Mouse (Mus musculus): ENCODE results near the gene Cntnap2. TPM values are rescaled to one million over a fixed set of nuclear protein-coding genes. Genes with fewer than 3 reads are reported as not detected.

The Cntnap2 gene
- total RNA-seq, 2 experiments from 2014 or later, result 122 to 124 TPM

DNA sequence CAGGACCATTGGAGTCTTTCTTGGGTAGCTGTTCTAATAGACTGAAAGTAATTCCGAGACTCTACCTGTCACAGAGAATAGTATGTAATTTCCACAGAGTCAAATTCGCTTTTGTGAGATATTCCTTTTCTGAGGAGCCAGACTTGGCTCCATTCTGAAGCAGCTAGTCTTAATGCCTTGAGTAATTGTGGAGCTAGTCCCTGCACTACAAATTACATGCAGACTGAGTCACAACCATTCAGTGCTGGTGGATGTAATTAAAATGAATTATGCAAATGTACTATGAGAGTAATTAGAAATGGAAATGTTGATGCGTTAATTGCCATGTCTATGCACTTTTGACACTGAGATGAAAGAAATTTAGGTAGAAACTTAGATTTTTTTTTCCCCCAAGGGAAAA is 1553.7 kb downstream of the Cntnap2 start:
- DNase-seq (ENCODE audit: low spot score in 2 of 2), result no peak

DNA sequence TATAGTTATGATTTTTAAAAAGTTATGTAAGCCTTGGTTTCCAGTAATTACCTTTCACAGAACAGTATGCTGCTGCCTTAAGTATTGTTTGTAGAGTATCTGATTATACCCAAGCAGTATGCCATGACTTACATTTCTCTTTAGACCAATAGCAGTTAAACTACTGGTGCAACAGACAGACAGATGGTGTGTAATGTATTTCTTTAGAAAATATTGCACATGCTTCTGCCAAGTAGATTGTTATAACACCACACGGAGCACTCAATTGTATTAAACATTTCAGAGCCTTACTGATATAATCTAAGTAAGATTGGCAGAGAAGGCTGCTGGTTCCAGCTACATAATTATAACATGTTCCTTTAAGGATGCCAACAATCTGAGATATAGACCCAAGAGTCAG is 1609.9 kb downstream of the Cntnap2 start:
- DNase-seq (ENCODE audit: low spot score in 2 of 2), result no peak

DNA sequence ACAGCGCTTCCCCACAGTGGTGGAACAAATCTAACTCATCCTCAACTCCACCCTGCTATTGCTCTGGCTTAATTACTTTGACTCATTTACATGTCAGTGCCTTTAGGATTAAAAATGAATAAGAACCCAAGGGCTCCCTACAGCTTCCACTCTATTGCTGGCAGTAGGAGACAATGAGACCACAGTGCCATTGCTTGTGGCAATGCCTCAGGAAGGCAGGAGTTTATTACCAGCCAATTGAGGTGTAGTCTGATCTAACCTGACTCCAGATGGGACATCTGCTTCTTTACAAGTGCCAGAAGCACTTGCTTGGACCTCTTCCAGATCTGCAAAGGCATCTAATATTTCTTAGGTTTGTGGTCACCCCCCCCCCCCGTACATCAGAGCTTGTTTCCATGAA is 1615.9 kb downstream of the Cntnap2 start:
- DNase-seq (ENCODE audit: low spot score in 2 of 2), result no peak

DNA sequence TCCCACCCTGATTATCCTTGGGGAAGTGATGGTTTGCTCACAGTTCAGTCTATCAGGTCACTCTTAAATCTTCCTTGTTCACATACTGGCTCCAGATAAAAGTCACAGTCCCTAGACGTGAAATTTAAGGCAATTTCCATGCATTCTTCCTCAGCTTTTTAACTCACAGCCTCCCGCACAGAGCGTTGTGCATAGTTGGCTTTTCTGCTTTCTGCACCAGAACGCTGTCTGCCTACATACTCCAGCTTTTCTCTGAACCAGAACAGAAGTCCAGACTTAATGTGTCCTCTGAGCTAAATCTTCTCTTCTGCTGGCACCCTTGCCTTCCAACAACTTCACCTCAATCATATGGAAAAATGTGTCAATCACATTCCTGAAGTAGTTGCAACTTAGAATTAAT is 1616.5 kb downstream of the Cntnap2 start:
- no peak for DNase-seq (ENCODE audit: low spot score in 2 of 2)

DNA sequence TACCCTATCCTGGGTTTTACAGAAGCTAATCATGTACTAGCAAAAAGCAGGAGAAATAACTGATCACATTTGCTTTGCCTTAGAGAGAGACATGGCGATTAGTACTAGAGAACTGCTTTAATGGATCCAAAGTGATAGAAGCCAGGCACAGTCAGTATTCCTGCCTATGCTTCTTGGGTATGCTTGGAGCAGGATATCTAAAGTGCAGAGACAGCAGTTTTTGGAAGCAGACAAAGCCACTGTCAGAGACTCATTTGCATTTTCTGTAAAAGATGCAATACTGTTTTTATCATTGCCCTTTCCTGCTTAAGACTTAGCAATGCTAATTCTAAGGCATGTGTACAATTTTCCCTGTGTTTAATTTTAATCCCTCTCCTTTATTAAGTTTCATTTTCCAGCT is 1637.0 kb downstream of the Cntnap2 start:
- no peak for DNase-seq (ENCODE audit: low spot score in 2 of 2)

DNA sequence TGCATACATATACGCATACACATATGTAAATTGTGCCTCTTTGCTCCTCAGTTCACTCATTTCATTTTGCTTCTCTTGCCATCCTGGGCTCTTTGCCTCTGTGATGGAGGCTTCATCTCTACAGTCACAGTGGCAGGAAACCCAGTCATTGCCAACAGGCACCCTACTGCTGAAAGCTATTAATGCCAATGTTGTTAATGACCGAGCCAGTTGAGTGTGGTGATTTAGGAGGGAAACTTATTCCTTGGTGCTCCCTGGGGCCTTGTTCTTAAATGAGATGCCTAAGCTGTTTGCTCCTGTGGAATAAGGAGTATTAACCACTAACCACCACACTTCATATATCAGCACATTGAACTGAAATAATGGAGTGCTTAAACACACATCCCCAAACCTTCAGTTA is 1640.2 kb downstream of the Cntnap2 start:
- DNase-seq (ENCODE audit: low spot score in 2 of 2), result no peak

DNA sequence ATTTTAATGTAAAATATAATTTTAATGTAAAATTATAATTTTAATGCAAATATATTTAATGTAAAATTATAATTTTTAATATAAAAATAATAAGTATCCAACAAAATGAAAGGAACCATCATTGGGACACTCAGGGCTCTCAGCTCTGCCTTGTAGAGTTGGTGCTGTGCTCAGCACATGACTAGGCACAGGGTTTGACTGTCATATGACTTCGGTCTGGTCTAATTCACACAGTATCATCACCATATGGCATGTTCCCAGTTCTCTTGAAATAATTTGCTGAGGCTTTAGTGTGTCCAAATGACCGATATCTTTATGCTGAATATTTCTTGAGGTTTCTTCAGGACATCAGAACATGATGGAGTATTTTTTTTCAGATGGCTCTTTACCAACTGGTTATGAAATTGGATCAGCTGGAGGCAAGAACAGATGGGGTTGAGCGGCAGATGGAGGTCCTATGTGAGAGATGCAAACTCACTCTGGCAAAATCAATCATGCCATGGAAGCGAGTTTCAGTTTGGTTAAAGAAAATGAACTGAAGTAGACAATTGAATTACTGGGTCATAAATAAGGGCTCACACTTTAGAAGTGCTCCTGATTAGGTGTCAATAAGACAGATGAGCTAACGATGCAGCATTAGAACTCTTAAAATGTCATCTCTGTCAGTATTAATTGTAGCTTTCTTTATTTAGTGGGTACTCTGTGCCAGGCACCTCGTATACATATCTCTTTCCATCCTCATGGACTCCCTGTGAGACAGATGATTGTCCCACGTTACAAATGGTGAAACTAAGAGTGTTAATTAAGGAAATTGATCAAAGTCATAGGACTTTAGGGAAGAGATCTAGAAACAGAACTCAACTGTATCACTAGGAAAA is 1645.4 kb downstream of the Cntnap2 start:
- peak; percentile 39 to 44 for DNase-seq (ENCODE audit: low spot score in 2 of 2)

DNA sequence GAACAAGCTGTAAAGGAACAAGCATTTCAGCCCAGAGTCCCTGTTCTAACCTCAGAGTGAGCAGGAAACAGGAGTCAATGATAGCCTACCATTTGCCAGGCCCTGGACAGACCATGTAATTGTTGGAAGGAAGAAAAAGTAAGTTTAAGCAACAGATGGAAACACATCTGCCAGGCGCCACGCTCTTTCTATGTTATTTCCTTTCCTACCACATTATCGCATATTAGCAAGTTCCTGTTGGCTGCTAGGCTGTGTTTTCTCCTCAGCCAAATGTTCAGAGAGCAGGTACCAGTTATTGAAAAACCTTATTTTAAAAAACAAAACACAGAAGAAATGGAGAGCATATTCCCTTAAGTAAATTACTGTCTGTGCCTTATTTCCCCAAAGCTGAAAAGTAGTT is 1646.8 kb downstream of the Cntnap2 start:
- DNase-seq (ENCODE audit: low spot score in 2 of 2), result peak in 1 of 2 experiments; percentile 16

DNA sequence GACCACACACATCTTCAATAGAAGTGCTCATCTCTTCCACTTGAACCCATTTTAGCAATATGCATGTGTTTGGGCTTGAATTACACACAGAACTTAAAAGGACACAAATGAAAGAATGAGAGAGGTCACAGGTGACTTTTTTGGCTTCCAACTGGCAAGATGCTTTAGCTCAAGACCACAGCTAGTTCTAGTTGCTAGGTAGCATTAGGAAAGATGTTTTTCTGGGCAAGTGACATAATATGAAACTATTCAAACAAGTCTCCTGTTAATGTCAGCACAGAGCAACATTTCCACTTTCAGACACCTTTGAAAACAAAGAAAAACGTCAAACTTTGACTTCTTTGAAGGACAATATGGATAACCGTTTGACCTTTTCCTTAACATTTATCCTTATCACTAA is 1657.4 kb downstream of the Cntnap2 start:
- DNase-seq (ENCODE audit: low spot score in 2 of 2), result no peak

DNA sequence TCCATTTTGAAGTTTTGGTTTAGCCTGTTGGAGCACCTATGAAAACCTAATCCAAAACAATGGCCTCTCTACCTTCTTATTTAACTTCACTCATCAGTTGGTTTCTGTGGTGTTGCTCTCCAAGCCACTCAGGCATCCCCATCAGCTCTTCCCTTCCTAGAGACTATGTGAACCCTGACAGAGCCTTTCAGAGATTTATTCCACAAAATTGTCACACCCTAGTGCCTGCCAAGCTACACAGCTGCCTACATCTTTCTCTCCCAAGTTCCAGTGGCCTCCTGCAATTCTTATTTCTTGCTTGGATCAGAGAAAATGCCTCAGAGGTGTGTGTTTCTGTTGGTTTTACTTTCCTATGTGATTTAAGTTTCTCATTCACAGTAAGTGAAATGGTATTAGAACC is 1674.6 kb downstream of the Cntnap2 start:
- DNase-seq (ENCODE audit: low spot score in 2 of 2), result no peak

DNA sequence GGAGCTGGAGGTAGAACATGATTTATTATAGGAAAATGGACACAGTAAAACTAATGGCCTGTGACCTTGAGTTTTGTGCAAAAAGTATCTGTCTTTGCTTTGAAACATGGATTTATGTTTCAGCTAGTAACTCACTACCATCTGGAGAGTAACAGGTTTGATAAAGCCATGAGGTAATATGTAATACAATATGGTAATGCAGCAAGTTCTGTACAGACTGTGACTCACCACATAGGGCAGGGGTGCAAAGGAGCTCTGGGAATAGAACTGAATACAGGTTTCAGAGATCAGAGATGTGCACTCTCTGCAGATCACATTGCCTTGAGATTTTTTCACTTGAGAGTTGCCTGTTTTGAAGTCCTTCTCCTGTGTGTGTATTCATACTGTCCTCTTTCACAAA is 1689.3 kb downstream of the Cntnap2 start:
- no peak for DNase-seq (ENCODE audit: low spot score in 2 of 2)

DNA sequence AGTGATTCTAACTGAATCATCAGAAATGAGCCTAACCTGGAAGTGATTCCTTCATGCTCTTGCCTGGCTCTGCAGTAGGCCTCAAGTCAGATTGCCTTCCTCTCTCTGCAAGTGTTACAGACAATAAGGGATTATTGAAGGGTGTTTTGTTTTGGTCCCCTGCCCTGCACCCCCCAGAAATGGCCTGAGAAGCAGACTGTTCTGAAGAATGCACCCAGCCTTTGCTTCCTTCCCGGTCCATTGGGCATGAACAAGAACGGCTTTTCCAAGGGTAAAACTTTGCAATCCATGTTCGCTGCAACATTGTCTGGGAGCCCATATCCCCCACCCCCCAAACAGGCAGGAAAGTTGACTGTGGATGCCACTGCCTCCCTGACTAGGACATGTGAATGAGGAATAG is 1704.3 kb downstream of the Cntnap2 start:
- no peak for DNase-seq (ENCODE audit: low spot score in 2 of 2)

DNA sequence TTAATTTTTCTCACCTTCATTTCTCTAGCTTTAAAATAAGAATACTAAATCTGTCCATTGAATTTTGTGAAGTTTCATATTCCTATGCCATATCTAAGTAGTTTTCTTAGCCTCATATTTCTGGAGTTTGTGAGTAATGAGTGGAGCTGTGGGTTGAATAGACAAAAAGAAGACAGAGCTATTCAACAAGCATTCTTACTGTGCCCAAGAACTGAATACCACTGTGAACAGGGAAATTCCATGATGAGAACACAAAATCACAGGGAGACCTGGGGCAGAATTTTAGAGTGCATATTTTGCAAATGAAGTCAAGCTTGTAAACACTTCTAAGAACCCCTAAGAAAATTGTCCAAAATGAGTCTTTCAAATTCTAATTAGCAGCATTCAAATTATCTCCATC is 1715.4 kb downstream of the Cntnap2 start:
- no peak for DNase-seq (ENCODE audit: low spot score in 2 of 2)

DNA sequence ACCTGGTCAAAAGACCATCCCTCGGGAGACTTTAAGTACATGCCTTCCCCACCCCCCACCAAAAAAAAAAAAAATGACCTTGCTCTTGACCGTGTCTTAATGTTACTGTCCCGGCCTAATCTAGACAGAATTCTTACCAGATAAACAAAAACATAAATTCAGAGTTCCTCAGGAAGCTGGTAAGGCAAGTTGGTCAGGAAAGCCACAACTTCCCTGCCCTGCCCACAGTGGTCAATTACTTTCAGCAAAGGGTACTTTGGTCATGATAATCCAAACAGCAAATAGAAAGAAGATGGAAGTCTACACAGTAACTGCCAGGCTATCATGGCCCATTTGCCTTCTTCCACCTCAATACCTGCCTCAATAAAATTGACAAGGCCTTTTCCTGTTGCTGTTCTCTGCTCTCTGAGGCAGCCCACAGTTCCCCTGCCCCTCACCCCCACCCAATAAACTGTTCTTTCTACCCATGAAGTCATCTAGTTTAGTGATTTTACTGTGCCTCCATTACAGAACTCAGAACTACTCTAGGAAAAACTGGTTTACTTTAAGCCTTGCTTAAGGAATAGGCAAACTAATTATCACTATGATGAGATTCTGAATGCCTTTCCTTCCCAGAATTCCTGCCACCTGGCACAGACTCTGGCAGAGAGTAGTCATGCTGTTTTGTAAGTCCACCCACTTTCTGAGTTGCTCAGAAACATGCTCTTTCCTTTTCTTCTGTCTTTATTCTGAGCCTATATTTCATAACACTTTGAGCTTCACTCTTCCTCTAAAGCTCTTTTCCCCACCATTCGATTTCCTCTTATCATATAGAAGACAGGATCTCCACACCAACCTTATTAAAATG is 1743.3 kb downstream of the Cntnap2 start:
- no peak for DNase-seq (ENCODE audit: low spot score in 2 of 2)

DNA sequence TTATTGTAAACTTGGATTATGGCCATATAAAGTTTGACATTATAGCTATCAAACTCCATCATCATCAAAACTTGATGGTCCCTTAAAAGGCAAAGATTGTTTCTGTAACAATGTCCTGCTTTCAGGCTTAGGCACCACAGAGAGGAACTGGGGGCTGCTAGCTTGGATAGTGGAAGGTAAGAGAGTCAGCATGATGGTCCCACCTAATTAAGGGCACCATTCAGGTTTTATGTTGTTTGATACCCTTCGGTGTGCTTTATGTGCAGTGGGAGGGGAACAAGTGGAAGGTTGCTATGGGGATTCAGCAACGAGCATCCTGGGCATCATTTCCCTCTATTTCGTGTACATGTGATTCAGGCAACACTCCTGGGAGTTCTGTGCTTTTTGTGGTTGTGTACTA is 1797.5 kb downstream of the Cntnap2 start:
- no peak for DNase-seq (ENCODE audit: low spot score in 2 of 2)

DNA sequence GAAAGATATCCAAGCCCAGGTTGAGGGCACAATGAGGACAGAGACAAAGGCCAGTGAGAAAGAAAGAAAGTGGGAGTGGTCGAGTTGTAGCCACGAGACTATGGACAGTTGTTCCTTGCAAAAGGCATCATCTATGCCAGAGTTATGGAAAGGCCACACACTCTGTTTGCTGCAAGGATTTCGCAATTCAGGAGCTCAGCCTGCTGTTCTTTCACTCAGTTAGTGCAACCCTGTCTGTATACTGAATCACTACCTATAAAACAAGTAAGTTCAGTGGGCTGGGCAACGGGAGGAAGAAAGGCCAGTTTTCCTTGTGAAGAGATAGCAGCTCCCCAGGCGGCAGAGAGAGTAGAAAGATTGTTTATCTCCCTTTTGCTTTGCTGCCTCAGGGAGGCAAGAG is 1801.9 kb downstream of the Cntnap2 start:
- no peak for DNase-seq (ENCODE audit: low spot score in 2 of 2)

DNA sequence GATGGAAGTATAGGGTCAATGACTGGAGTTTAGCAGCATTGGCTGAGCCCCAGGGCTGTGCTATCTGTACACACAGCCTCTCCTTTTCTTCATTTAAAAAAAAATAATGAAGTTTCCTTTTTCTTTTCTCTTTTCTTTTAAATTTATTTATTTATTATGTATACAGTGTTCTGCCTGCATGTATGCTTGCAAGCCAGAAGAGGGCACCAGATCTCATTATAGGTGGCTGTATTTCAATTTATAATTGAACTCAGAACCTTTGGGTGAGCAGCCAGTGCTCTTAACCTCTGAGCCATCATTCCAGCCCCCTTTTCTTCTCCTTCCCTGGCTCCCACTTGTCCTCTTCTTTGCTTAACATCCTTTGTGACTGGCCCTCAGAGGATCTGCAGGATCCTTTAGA is 1807.2 kb downstream of the Cntnap2 start:
- no peak for DNase-seq (ENCODE audit: low spot score in 2 of 2)

DNA sequence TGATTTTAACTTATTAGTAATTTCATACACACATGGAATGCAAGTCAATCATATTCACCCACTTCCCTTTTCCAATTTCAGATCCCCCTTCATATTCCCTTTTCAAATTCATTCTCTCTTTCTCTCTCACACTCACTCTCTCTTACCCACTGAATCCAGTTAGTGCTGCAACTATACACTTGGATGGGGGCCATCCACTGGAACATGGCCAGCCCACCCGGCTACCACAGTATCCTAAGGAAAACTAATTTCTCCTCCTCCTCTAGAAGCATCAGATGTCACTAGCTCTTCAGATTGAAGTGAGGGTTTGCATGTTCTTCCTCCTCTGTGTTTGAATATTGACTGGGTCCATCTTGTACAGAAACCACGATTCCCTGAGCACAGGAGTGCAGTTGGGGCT is 1827.1 kb downstream of the Cntnap2 start:
- no peak for DNase-seq (ENCODE audit: low spot score in 2 of 2)

DNA sequence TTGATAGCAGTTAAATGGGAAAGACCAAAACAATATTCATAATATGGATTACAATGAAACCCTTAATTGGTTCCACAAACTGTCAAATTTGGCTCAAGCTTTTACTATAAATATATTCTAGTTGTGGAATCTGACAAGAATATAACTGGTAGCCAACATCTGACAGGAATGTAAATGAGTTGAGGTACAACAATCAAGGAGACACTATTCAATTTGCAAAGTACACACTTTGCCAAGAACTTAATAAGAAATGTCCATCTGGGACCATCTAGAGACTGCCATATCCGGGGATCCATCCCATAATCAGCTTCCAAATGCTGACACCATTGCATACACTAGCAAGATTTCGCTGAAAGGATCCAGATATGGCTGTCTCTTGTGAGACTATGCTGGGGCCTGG is 1850.0 kb downstream of the Cntnap2 start:
- no peak for DNase-seq (ENCODE audit: low spot score in 2 of 2)

DNA sequence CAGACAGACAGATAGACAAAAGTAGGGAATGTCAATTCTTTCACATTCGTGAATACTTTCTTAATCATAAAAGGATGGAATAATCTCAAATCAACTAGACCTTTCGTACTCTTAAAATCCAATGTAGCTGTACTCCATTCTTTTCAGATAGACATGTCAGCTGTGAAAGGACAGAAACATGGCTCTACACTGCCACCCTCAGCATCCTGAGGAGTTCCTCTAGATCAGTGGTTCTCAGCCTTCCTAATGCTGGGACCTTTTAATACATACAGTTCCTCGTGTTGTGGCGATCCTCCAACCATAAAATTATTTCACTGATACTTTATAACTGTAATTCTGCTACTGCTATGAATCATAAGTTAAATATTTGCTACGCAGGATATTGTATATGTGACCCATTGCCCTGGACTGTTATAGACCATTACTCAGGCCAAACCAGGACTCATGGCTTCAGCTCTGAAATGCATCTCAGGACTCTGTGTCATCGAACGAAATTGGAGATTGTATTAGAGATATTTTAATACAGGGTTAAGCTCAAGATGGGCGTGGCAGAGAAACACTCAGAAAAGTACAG is 1859.6 kb downstream of the Cntnap2 start:
- DNase-seq (ENCODE audit: low spot score in 2 of 2), result peak; percentile 12 to 30

DNA sequence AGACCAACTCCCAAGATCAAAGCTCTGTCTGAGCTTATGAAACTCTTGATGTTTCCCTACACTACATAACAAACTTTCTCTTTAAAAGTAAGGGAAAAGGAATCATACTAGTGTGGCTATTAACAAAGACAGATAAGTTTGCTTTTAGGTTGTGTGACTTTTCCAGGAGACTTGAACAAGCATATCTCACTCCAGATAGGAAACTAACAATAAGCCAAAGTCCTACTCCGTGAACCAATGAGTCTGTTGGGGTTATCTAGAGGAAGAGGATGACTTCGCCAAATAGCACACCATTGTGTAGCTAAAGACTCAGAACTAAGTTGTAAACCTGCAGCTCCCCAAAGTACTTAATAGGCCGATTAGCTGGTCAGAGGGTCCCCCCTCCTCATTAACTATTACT is 1860.8 kb downstream of the Cntnap2 start:
- DNase-seq (ENCODE audit: low spot score in 2 of 2), result no peak

DNA sequence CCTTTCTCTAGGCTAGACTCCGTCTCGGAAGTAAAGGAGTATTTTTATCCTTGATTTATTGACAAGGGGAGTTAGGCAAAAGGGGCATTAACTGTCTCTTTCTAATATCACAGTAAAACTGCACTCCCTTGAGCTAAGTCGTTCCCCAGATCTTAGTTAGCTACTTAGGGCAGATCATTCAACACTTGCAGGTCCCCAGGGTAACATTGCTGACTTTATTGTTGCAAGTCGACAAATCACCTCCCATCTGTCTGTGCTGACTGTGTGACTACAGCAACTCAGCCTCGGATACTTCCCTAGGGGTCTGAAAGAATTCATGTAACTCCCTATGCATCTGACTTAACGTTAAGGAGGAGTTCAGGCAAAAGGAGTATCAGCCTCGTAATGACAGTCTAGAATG is 1865.6 kb downstream of the Cntnap2 start:
- DNase-seq (ENCODE audit: low spot score in 2 of 2), result no peak

Data from layer of hippocampus, postnatal 10 days (tissue).